Mouse (Mus musculus) intestine, embryonic 16.5 days (tissue): ENCODE data around the gene Mmp9. TPM values are rescaled to one million over a fixed set of nuclear protein-coding genes. Genes with fewer than 3 reads are reported as not detected.

Experiments used
- ATAC-seq: fragments of 200-750 bp; cut with Nextera tagmentation; 2 replicates; pipeline ENCODE4 v1.8.0; 2017; ENCODE audit warnings: moderate TSS enrichment, moderate library complexity
- H3K27ac ChIP-seq: fragments of 300-500 bp; sonication (generic); 2 replicates; pipeline ENCODE4 v1.5.1; 2014; ENCODE audit warnings: mild to moderate bottlenecking, low read length
- H3K27me3 ChIP-seq: fragments of 300-500 bp; sonication (generic); replicated peaks from 2 replicates; pipeline ENCODE4 v1.6.1; 2014; ENCODE audit warnings: low read length, control low read depth, mixed read lengths; ENCODE audit not compliant: control insufficient read depth, insufficient read depth
- H3K36me3 ChIP-seq: fragments of 300-500 bp; sonication (generic); 2 replicates; pipeline ENCODE4 v1.6.1; 2014; ENCODE audit warnings: low read length, control low read depth; ENCODE audit not compliant: control insufficient read depth, insufficient read depth
- H3K4me1 ChIP-seq: fragments of 300-500 bp; sonication (generic); 2 replicates; pipeline ENCODE4 v1.6.1; 2014; ENCODE audit warnings: low read length, control low read depth, mixed read lengths; ENCODE audit not compliant: control insufficient read depth, insufficient read depth
- H3K4me2 ChIP-seq: fragments of 300-500 bp; sonication (generic); 2 replicates; pipeline ENCODE4 v1.6.1; 2014; ENCODE audit warnings: low read depth, low read length, control low read depth
- H3K4me3 ChIP-seq: fragments of 300-500 bp; sonication (generic); 2 replicates; pipeline ENCODE4 v1.5.1; 2014; ENCODE audit warnings: mild to moderate bottlenecking, low read length
- H3K9ac ChIP-seq: fragments of 300-500 bp; sonication (generic); 2 replicates; pipeline ENCODE4 v1.6.1; 2014; ENCODE audit warnings: low read depth, low read length
- H3K9me3 ChIP-seq: fragments of 300-500 bp; sonication (generic); 2 replicates; pipeline ENCODE4 v1.6.1; 2016; ENCODE audit warnings: low read length, control low read depth; ENCODE audit not compliant: control insufficient read depth
- WGBS: fragments of 180-500 bp; shearing (Covaris S2); extraction: QIAGEN DNeasy Blood & Tissue Kit; methylation state at CpG from one replicate; pipeline ENCODE4 v1.1.7; 2014; 5-methylcytosine and 5-hydroxymethylcytosine counted together
- polyA plus RNA-seq: library from polyadenylated mRNA; unstranded; fragments of >200 nt; fragmentation: Nextera tagmentation; extraction: Ambion mirVana; gene quantifications from 2 replicates; pipeline ENCODE4 v1.2.1, GENCODE M21; 2015

Mmp9 gene
- polyA plus RNA-seq, 1 experiment from 2014 or later, result 7.6 TPM

DNA sequence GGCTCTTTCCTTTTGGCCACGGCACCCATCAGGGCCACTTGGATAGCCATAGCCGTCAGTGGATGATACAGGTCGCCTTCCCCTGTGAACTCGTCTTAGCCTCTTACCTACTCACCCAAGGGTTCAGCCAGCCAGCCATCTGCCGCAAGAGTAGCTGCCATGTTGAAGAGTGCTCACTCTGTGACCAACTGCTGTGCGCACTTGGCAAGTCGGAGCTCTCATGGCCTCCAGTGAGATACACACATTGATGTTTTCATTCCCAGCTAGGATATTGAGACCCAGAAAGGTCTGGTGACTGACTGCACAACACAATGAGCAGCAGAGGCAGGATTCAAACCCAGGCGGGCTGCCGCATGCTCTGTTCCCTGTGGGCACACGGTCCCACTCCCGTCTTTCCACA lies 53.6 kb downstream of the Mmp9 start:
- ATAC-seq, result no peak
- Histone ChIP-seq H3K4me2 (no peak overlapping the region), H3K9ac (no peak overlapping the region), H3K27ac (no peak overlapping the region), H3K9me3 (no peaks in the 10 kb centered on the region), H3K4me3 (no peak overlapping the region), H3K36me3 (0 out of 2 replicates have a peak, but pooled peaks cover 2% of the 10 kb centered on the region), H3K4me1 (peaks cover 18% of the 10 kb centered on the region), H3K27me3 (peaks cover 23% of the 10 kb centered on the region)
- 87% methylated on average over 11 of the region's 11 CpGs for WGBS

GRCm38 (mm10) chr2:164994659-164995428 lies 54.3 kb downstream of the Mmp9 start:
- H3K4me1 ChIP-seq, result peaks cover 18% of the 10 kb centered on the region
- H3K4me2 ChIP-seq, result no peak overlapping the region
- H3K27me3 ChIP-seq, result peaks cover 23% of the 10 kb centered on the region
- H3K4me3 ChIP-seq, result no peak overlapping the region
- H3K27ac ChIP-seq, result no peak overlapping the region
- WGBS, result 56% methylated on average over 21 of the region's 21 CpGs
- no peak for ATAC-seq
- H3K36me3 ChIP-seq, result 0 out of 2 replicates have a peak, but pooled peaks cover 2% of the 10 kb centered on the region
- no peak overlapping the region for H3K9ac ChIP-seq
- no peaks in the 10 kb centered on the region for H3K9me3 ChIP-seq

GRCm38 (mm10) chr2:164995976-164996375 lies 55.4 kb downstream of the Mmp9 start:
- Histone ChIP-seq H3K36me3 (peaks cover 6% of the 10 kb centered on the region; the same call in 1 of the 2 replicates), H3K27me3 (peaks cover 23% of the 10 kb centered on the region), H3K9me3 (no peaks in the 10 kb centered on the region), H3K4me2 (no peak overlapping the region), H3K9ac (no peak overlapping the region), H3K27ac (no peak overlapping the region), H3K4me1 (peaks cover 18% of the 10 kb centered on the region), H3K4me3 (no peak overlapping the region)
- WGBS, result 79% methylated on average over 11 of the region's 11 CpGs
- ATAC-seq, result no peak

- H3K4me1 ChIP-seq, result peaks cover 18% of the 10 kb centered on the region
- H3K27ac ChIP-seq, result no peak overlapping the region
- H3K4me3 ChIP-seq, result peak overlapping the region; percentile 38
- H3K4me2 ChIP-seq, result peak overlapping the region; percentile 62
- WGBS, result 10% methylated on average over 49 of the region's 49 CpGs
- peaks cover 14% of the 10 kb centered on the region for H3K36me3 ChIP-seq
- no peaks in the 10 kb centered on the region for H3K9me3 ChIP-seq
- H3K9ac ChIP-seq, result peak overlapping the region; percentile 47
- no peak for ATAC-seq
- peaks cover 23% of the 10 kb centered on the region for H3K27me3 ChIP-seq
Measured at GRCm38 (mm10) chr2:164996848-164997720, 56.5 kb downstream of the Mmp9 start.

GRCm38 (mm10) chr2:164997721-164998428 lies 57.3 kb downstream of the Mmp9 start:
- Histone ChIP-seq H3K9ac (peak overlapping the region; percentile 47), H3K9me3 (no peaks in the 10 kb centered on the region), H3K27me3 (peaks cover 23% of the 10 kb centered on the region), H3K36me3 (peaks cover 21% of the 10 kb centered on the region), H3K4me3 (peak overlapping the region; percentile 38), H3K4me2 (peak overlapping the region; percentile 62), H3K4me1 (peaks cover 18% of the 10 kb centered on the region), H3K27ac (no peak overlapping the region)
- ATAC-seq, result peak; percentile 47; the same call in 1 of the 2 replicates
- WGBS, result under 1% methylated on average over 50 of the region's 52 CpGs

DNA sequence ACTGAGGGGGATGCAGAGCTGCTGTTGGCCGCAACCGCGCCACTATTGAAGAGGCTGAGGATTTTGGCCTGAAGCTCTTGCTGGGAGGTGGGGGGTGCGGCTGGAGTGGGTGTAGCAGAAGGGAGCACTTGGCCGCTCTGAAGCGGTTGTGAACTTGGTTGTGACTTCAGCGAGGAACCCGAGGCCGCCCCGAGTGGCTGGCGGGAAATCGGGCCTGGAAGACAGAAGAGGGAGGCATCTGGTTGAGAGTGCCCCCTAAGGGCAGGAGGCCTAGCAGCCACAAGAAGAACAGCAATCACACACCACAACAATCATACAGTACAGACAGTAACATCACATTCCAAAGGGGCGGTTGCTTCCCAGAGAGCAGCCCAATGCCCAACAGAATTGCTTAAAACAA lies 61.4 kb downstream of the Mmp9 start:
- Histone ChIP-seq H3K27ac (no peak overlapping the region), H3K9me3 (no peaks in the 10 kb centered on the region), H3K36me3 (peaks cover 38% of the 10 kb centered on the region), H3K9ac (no peak overlapping the region), H3K4me2 (no peak overlapping the region), H3K27me3 (peaks cover 18% of the 10 kb centered on the region), H3K4me1 (peaks cover 18% of the 10 kb centered on the region), H3K4me3 (no peak overlapping the region)
- no peak for ATAC-seq
- WGBS, result 95% methylated on average over 13 of the region's 13 CpGs

- H3K9me3 ChIP-seq, result no peaks in the 10 kb centered on the region
- H3K4me1 ChIP-seq, result peaks cover 7% of the 10 kb centered on the region
- H3K27ac ChIP-seq, result no peak overlapping the region
- WGBS, result 82% methylated on average over 3 of the region's 3 CpGs
- no peak overlapping the region for H3K4me2 ChIP-seq
- H3K27me3 ChIP-seq, result peaks cover 7% of the 10 kb centered on the region
- no peak overlapping the region for H3K9ac ChIP-seq
- ATAC-seq, result no peak
- H3K36me3 ChIP-seq, result peaks cover 44% of the 10 kb centered on the region
- no peak overlapping the region for H3K4me3 ChIP-seq
Measured at GRCm38 (mm10) chr2:165003108-165003507, 62.5 kb downstream of the Mmp9 start.

DNA sequence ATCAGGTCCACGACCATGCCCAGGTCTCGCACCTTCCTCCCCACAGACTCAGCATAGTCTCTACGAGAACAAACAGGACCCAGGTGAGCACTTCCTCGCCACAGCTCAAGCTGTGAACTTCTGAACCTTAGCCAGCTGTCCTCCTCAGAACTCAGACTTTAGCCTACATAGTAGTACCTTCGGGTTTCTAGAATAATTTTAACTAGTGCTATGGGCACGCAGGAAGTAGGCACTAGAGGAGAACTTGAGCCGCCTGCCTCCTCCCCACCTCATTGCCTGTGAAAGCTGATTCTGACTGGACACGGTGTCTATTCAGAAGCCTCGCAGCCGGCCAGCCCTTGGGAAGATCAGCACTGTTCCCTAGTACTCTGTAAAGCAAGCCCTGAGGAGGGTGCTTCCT lies 63.7 kb downstream of the Mmp9 start:
- Histone ChIP-seq H3K9ac (no peak overlapping the region), H3K4me2 (no peak overlapping the region), H3K4me3 (no peak overlapping the region), H3K4me1 (no peaks in the 10 kb centered on the region), H3K9me3 (no peaks in the 10 kb centered on the region), H3K27ac (no peak overlapping the region), H3K36me3 (peaks cover 46% of the 10 kb centered on the region), H3K27me3 (no peaks in the 10 kb centered on the region)
- ATAC-seq, result no peak
- 92% methylated on average over 10 of the region's 10 CpGs for WGBS
